Mouse (Mus musculus): ENCODE measurements around the gene Ttc39d. TPM values are rescaled to one million over a fixed set of nuclear protein-coding genes. Genes with fewer than 3 reads are reported as not detected.
"Not testable (repeated sequence)": the region's sequence is repeated elsewhere in the genome, so short reads cannot be mapped to it uniquely, and the experiment has no call there.

The Ttc39d gene
- polyA plus RNA-seq, 1 experiment, result not detected

DNA sequence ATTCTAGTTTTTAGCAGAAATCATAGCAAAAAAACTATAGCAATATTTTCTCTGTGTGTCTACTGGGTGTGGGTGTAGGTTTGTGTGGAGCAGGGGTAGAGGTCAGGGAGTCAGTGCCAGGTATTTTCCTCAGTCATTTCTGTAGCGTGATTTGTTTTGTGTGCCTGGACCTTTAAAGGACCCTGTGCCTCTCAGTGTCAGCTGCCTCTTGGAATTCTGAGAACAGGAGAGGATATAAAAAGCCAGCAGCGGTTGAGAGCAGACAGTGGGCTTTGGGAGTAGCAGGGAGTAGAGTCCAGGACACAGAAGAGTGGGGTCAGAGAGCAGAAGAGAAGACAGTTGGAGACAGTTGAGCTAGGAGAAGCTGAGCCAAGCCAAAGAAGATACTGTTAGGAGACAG is 12.9 kb downstream of the Ttc39d start:
- WGBS, result 78% methylated on average over 2 of the region's 2 CpGs
- H3K27ac ChIP-seq (ENCODE audit: insufficient read depth, low read depth, low read length), result no peak overlapping the region
- H3K4me1 ChIP-seq (ENCODE audit: control insufficient read depth, insufficient read depth, low read length), result peaks cover 2% of the 10 kb centered on the region; the same call in 1 of the 2 replicates
- TF ChIP-seq CTCF (IDR thresholded peaks at IDR 0.05; ENCODE audit: insufficient read depth, low read depth, low read length) (no peak), POLR2A (IDR thresholded peaks at IDR 0.05; ENCODE audit: insufficient read depth, low read depth, low read length) (no peak)
- no peak overlapping the region for H3K4me3 ChIP-seq (ENCODE audit: insufficient read depth, low read depth, low read length)

- TF ChIP-seq CTCF (IDR thresholded peaks at IDR 0.05; ENCODE audit: insufficient read depth, low read depth, low read length) (no peak), POLR2A (IDR thresholded peaks at IDR 0.05; ENCODE audit: insufficient read depth, low read depth, low read length) (no peak)
- H3K4me1 ChIP-seq (ENCODE audit: control insufficient read depth, insufficient read depth, low read length), result peaks cover 2% of the 10 kb centered on the region; the same call in 1 of the 2 replicates
- 64% methylated on average over 9 of the region's 9 CpGs for WGBS
- no peak overlapping the region for H3K27ac ChIP-seq (ENCODE audit: insufficient read depth, low read depth, low read length)
- no peak overlapping the region for H3K4me3 ChIP-seq (ENCODE audit: insufficient read depth, low read depth, low read length)
Measured at GRCm38 (mm10) chr17:80221202-80221601, 13.9 kb downstream of the Ttc39d start.

- Histone ChIP-seq H3K4me1 (ENCODE audit: control insufficient read depth, insufficient read depth, low read length) (peaks cover 2% of the 10 kb centered on the region; the same call in 1 of the 2 replicates), H3K27ac (ENCODE audit: insufficient read depth, low read depth, low read length) (no peak overlapping the region), H3K4me3 (ENCODE audit: insufficient read depth, low read depth, low read length) (no peak overlapping the region)
- WGBS, result 60% methylated on average over 3 of the region's 3 CpGs
- TF ChIP-seq POLR2A (IDR thresholded peaks at IDR 0.05; ENCODE audit: insufficient read depth, low read depth, low read length) (no peak), CTCF (IDR thresholded peaks at IDR 0.05; ENCODE audit: insufficient read depth, low read depth, low read length) (no peak)
Measured at GRCm38 (mm10) chr17:80221890-80222628, 14.8 kb downstream of the Ttc39d start.

DNA sequence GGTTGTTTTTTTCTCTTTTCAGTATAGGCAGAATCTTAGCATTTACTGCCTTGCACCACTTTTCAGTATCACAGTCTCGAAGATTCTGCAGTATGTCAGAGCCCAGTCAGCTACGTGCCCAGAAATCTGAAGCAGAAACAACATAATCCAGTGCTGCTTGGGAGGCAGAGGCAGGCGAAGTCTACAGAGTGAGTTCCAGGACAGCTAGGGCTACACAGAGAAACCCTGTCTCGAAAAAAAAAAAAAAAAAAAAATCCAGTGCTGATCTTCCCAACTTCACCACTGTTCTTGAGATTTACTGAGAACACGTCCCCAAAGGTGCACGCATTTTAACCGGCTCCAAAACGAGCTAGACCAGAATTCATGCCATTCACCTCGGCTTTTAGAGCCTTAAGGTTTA is 16.6 kb downstream of the Ttc39d start:
- H3K4me1 ChIP-seq (ENCODE audit: control insufficient read depth, insufficient read depth, low read length), result peaks cover 2% of the 10 kb centered on the region; the same call in 1 of the 2 replicates
- H3K4me3 ChIP-seq (ENCODE audit: insufficient read depth, low read depth, low read length), result peak overlapping the region; percentile 73
- H3K27ac ChIP-seq (ENCODE audit: insufficient read depth, low read depth, low read length), result peak overlapping the region; percentile 67
- no peak for TF ChIP-seq CTCF (IDR thresholded peaks at IDR 0.05; ENCODE audit: insufficient read depth, low read depth, low read length)
- no peak for TF ChIP-seq POLR2A (IDR thresholded peaks at IDR 0.05; ENCODE audit: insufficient read depth, low read depth, low read length)
- WGBS, result 2% methylated on average over 9 of the region's 9 CpGs

- Histone ChIP-seq H3K27ac (ENCODE audit: insufficient read depth, low read depth, low read length) (peak within 1 kb of the TSS; percentile 67), H3K4me3 (ENCODE audit: insufficient read depth, low read depth, low read length) (peak within 1 kb of the TSS; percentile 73), H3K4me1 (ENCODE audit: control insufficient read depth, insufficient read depth, low read length) (peaks cover 2% of the 10 kb centered on the region; the same call in 1 of the 2 replicates)
- WGBS, result under 1% methylated on average over 33 of the region's 33 CpGs
- TF ChIP-seq CTCF (IDR thresholded peaks at IDR 0.05; ENCODE audit: insufficient read depth, low read depth, low read length), result no peak
- TF ChIP-seq POLR2A (IDR thresholded peaks at IDR 0.05; ENCODE audit: insufficient read depth, low read depth, low read length), result peak; percentile 64
Measured at GRCm38 (mm10) chr17:80224326-80225116, 17.3 kb downstream of the Ttc39d start, which contains the start of gene Gemin6. Gene Gemin6 (plus strand): TSS chr17:80224441.

DNA sequence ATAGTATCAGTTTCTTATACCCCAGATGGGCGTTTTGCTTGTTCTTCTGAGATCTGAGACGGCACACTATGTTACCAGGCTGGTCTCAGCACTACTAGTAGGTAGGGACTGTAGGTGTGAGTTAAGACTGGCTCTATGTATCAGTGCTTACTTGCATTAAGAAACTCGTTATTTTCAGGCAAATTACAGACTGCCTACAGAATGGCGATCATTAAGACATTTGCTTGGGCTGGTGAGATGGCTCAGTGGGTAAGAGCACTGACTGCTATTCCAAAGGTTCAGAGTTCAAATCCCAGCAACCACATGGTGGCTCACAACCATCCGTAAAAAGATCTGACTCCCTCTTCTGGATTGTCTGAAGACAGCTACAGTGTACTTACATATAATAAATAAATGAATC is 17.9 kb downstream of the Ttc39d start:
- H3K4me1 ChIP-seq (ENCODE audit: control insufficient read depth, insufficient read depth, low read length); H3K4me3 ChIP-seq (ENCODE audit: insufficient read depth, low read depth, low read length); H3K27ac ChIP-seq (ENCODE audit: insufficient read depth, low read depth, low read length): not testable (repeated sequence)
- WGBS, result 44% methylated on average over 5 of the region's 5 CpGs

DNA sequence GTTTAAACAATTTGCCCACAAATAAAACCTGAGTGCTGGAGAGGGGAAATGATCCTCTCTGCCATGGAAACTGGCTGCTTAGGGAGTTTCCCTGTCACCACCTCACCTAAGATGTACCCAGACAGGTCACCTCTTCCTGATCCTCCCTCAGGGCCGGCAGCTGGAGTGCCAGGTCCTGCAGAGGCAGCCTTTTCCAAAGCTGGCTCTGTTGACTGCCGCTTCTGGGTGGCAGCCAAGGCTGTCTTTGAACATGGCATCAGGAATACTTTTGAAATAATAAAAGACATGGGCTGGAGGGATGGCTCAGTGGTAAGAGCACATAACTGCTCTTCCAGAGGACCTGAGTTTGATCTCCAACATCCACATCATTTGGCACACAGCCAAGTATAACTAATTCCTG is 22.1 kb downstream of the Ttc39d start:
- 41% methylated on average over 2 of the region's 2 CpGs for WGBS
- Histone ChIP-seq H3K27ac (ENCODE audit: insufficient read depth, low read depth, low read length) (no peak overlapping the region), H3K4me1 (ENCODE audit: control insufficient read depth, insufficient read depth, low read length) (peaks cover 2% of the 10 kb centered on the region; the same call in 1 of the 2 replicates), H3K4me3 (ENCODE audit: insufficient read depth, low read depth, low read length) (no peak overlapping the region)
- TF ChIP-seq CTCF (IDR thresholded peaks at IDR 0.05; ENCODE audit: insufficient read depth, low read depth, low read length), result no peak
- TF ChIP-seq POLR2A (IDR thresholded peaks at IDR 0.05; ENCODE audit: insufficient read depth, low read depth, low read length), result no peak

GRCm38 (mm10) chr17:80233844-80234243 is 26.6 kb downstream of the Ttc39d start:
- no peak overlapping the region for H3K27ac ChIP-seq (ENCODE audit: insufficient read depth, low read depth, low read length)
- 68% methylated on average over 5 of the region's 5 CpGs for WGBS
- no peaks in the 10 kb centered on the region for H3K4me1 ChIP-seq (ENCODE audit: control insufficient read depth, insufficient read depth, low read length)
- TF ChIP-seq CTCF (IDR thresholded peaks at IDR 0.05; ENCODE audit: insufficient read depth, low read depth, low read length) (no peak), POLR2A (IDR thresholded peaks at IDR 0.05; ENCODE audit: insufficient read depth, low read depth, low read length) (no peak)
- no peak overlapping the region for H3K4me3 ChIP-seq (ENCODE audit: insufficient read depth, low read depth, low read length)

DNA sequence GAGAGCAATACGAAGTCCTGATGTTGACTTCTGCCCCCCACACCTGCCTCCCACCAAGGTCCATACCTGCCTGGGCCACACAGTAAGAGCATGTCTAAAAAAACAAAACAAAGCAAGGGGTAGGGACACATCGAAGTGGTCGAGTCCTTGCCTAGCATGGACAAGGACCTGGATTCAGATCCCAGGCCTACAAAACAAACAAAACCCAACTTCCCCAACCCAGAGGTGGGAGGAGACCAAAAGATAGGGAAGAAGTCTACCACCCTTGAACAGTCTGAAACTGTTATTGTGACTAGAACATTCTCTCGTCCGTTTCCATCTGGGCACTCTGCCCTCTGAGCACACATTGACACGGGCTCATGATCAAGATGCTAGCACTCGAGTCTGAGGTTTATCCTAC is 27.1 kb downstream of the Ttc39d start:
- no peak for TF ChIP-seq CTCF (IDR thresholded peaks at IDR 0.05; ENCODE audit: insufficient read depth, low read depth, low read length)
- TF ChIP-seq POLR2A (IDR thresholded peaks at IDR 0.05; ENCODE audit: insufficient read depth, low read depth, low read length), result no peak
- H3K4me1 ChIP-seq (ENCODE audit: control insufficient read depth, insufficient read depth, low read length), result no peaks in the 10 kb centered on the region
- H3K27ac ChIP-seq (ENCODE audit: insufficient read depth, low read depth, low read length), result no peak overlapping the region
- 81% methylated on average over 7 of the region's 7 CpGs for WGBS
- no peak overlapping the region for H3K4me3 ChIP-seq (ENCODE audit: insufficient read depth, low read depth, low read length)
